Mouse (Mus musculus): ENCODE measurements around the gene Dscam.

DNA sequence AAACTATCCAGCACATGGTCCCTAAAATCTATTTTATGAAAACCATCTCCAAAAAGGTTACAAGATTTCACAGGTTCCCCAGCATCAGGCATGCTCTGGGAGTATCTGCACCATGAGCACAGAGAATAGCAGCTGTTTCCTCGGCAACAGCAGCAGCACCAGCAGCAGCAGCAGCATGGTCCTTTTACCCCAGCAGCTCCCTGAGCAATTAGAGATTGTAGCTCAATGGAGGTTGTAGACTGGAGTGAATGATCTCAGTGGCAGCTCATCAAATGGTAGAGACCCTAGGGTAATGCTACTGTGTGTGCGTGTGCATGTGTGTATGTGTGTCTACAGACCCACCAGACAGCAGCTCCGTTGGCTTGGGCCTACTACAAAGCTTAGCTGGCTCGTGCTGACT lies 21.7 kb upstream of the Dscam start:
- no peak for TF ChIP-seq CTCF (IDR thresholded peaks at IDR 0.05; ENCODE audit: low read depth, low read length)
- no peak for TF ChIP-seq POLR2A (IDR thresholded peaks at IDR 0.05; ENCODE audit: extremely low read depth, insufficient read depth, low read length)
